Mouse (Mus musculus) limb, embryonic 13.5 days (tissue): ENCODE data around the gene Arvcf. TPM values are rescaled to one million over a fixed set of nuclear protein-coding genes. Genes with fewer than 3 reads are reported as not detected.
A peak's percentile ranks its signal among the peaks of the same experiment; 100 is the strongest.

Experiments used
- ATAC-seq: fragments of 200-750 bp; cut with Nextera tagmentation; 2 replicates; pipeline ENCODE4 v1.8.0; 2017; ENCODE audit warnings: low read depth, moderate number of reproducible peaks, moderate TSS enrichment; ENCODE audit not compliant: low FRiP score
- H3K27ac ChIP-seq: fragments of 300-500 bp; sonication (generic); 2 replicates; pipeline ENCODE4 v1.5.1; 2015; ENCODE audit warnings: inconsistent platforms, mild to moderate bottlenecking, moderate library complexity
- H3K27me3 ChIP-seq: fragments of 300-500 bp; sonication (generic); 2 replicates; pipeline ENCODE4 v1.6.1; 2015; ENCODE audit warnings: mild to moderate bottlenecking, inconsistent platforms
- H3K36me3 ChIP-seq: fragments of 300-500 bp; sonication (generic); 2 replicates; pipeline ENCODE4 v1.6.1; 2015; ENCODE audit warnings: inconsistent platforms, mild to moderate bottlenecking, moderate library complexity
- H3K4me1 ChIP-seq: fragments of 300-500 bp; sonication (generic); 2 replicates; pipeline ENCODE4 v1.6.1; 2015; ENCODE audit warnings: inconsistent platforms
- H3K4me2 ChIP-seq: fragments of 300-500 bp; sonication (generic); replicated peaks from 2 replicates; pipeline ENCODE4 v1.6.1; 2015; ENCODE audit warnings: inconsistent platforms, mild to moderate bottlenecking, moderate library complexity
- H3K4me3 ChIP-seq: fragments of 300-500 bp; sonication (generic); 2 replicates; pipeline ENCODE4 v1.5.1; 2015; ENCODE audit warnings: moderate library complexity, mild to moderate bottlenecking, inconsistent platforms
- H3K9ac ChIP-seq: fragments of 300-500 bp; sonication (generic); 2 replicates; pipeline ENCODE4 v1.6.1; 2015; ENCODE audit warnings: mild to moderate bottlenecking, inconsistent platforms
- H3K9me3 ChIP-seq: fragments of 300-500 bp; sonication (generic); 2 replicates; pipeline ENCODE4 v1.6.1; 2016; ENCODE audit warnings: inconsistent platforms
- WGBS: fragments of 180-500 bp; shearing (Covaris S2); methylation state at CpG from one replicate; pipeline ENCODE4 v1.1.7; 2015; 5-methylcytosine and 5-hydroxymethylcytosine counted together
- microRNA counts: library from miRNA; unstranded; fragments of <30 nt; microRNA quantifications from one replicate; lab custom pipeline; 2016
- microRNA-seq: library from miRNA; unstranded; fragments of <30 nt; microRNA quantifications from one replicate; pipeline ENCODE4, GENCODE M21; 2016
- polyA plus RNA-seq: library from polyadenylated mRNA; unstranded; fragments of >200 nt; fragmentation: Nextera tagmentation; extraction: Ambion mirVana; gene quantifications from 2 replicates; pipeline ENCODE4 v1.2.1, GENCODE M21; 2015

The Arvcf gene
- polyA plus RNA-seq, 1 experiment from 2014 or later, result 29.8 TPM

DNA sequence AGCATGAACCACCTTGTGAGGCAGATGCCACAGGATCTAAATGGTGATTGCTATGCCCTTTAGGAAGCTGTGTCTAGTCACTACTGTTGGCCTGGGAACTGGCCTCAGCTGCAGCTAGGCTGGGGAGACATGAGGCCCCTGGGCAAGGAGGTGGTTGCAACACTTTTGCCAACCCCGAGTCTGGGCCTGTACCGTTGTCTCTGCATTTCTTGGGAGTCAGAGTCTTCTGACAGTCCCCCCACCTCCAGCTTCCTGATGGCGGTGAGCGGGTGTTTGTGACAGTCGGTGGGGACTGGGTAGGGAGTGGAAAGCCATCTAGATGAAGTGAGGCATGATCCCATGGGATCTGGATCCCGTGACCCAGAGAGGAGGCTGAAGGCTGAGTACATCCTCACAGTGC is 107.4 kb downstream of the Arvcf start:
- H3K4me1 ChIP-seq, result peaks cover 36% of the 10 kb centered on the region
- no peak overlapping the region for H3K27ac ChIP-seq
- ATAC-seq, result no peak
- no peak overlapping the region for H3K9ac ChIP-seq
- H3K4me3 ChIP-seq, result no peak overlapping the region
- WGBS, result 82% methylated on average over 6 of the region's 6 CpGs
- H3K4me2 ChIP-seq, result no peak overlapping the region
- no peaks in the 10 kb centered on the region for H3K9me3 ChIP-seq
- H3K36me3 ChIP-seq, result peaks cover 15% of the 10 kb centered on the region
- H3K27me3 ChIP-seq, result no peaks in the 10 kb centered on the region; the same call in 1 of the 2 replicates

MicroRNAs within 50 kb of the gene (microRNA counts, 519-probe panel; counts per million panel counts)
- 2,796 counts per million, percentile 45 among the panel's probes with 10 or more counts for microRNA mmu-miR-185 (lab: Ali Mortazavi, UCI)

Small RNAs within 50 kb of the gene (microRNA-seq; reads per million reads assigned to microRNA genes)
- gene Gm26219 (not detected), gene Mir185 (179 reads per million, percentile 60 among the genes with 10 or more reads in this experiment)

Other genes starting within 250 kb of the Arvcf start
- gene Rtn4r, start 220.5 kb upstream of the Arvcf start, polyA plus RNA-seq, result 6.4 and 6.5 TPM in 2 replicates
- gene Ccdc188, start 130.3 kb upstream of the Arvcf start, polyA plus RNA-seq, result not detected in 2 replicates
- gene Zdhhc8, start 113.0 kb upstream of the Arvcf start, polyA plus RNA-seq, result 18.7 and 21.2 TPM in 2 replicates
- gene Trmt2a, start 99.5 kb upstream of the Arvcf start, polyA plus RNA-seq, result 111 and 113 TPM in 2 replicates
- 641 and 645 TPM in 2 replicates for gene Ranbp1, start 99.5 kb upstream of the Arvcf start, polyA plus RNA-seq
- 3.5 TPM in 1 of 2 replicates, not detected in the other for gene Gm49776, start 89.9 kb upstream of the Arvcf start, polyA plus RNA-seq
- 40.0 and 41.9 TPM in 2 replicates for gene Dgcr8, start 58.9 kb upstream of the Arvcf start, polyA plus RNA-seq
- gene Tango2, start 79 bp upstream of the Arvcf start, polyA plus RNA-seq, result 22.5 and 24.9 TPM in 2 replicates
- 19.8 and 21.3 TPM in 2 replicates for gene Txnrd2, start 78.2 kb downstream of the Arvcf start, polyA plus RNA-seq
- gene Comt, start 78.7 kb downstream of the Arvcf start, polyA plus RNA-seq, result 87.4 and 89.4 TPM in 2 replicates
- 20.4 and 21.4 TPM in 2 replicates for gene Gnb1l, start 150.5 kb downstream of the Arvcf start, polyA plus RNA-seq
- 5.5 and 5.9 TPM in 2 replicates for gene Rtl10, start 150.7 kb downstream of the Arvcf start, polyA plus RNA-seq
- 5.5 and 6.0 TPM in 2 replicates for gene Tbx1, start 242.5 kb downstream of the Arvcf start, polyA plus RNA-seq